Mouse (Mus musculus) liver, postnatal 0 days (tissue): ENCODE results near the gene Rsph9.

Experiments used
- CTCF ChIP-seq: sonication (generic); IDR thresholded peaks from 2 replicates; pipeline ENCODE4 v1.5.1; 2016; ENCODE audit warnings: antibody characterized with exemption, low read depth
- EP300 ChIP-seq: IDR thresholded peaks from 2 replicates; pipeline ENCODE4 v1.6.1; 2016; ENCODE audit warnings: antibody characterized with exemption, low read depth, mild to moderate bottlenecking

DNA sequence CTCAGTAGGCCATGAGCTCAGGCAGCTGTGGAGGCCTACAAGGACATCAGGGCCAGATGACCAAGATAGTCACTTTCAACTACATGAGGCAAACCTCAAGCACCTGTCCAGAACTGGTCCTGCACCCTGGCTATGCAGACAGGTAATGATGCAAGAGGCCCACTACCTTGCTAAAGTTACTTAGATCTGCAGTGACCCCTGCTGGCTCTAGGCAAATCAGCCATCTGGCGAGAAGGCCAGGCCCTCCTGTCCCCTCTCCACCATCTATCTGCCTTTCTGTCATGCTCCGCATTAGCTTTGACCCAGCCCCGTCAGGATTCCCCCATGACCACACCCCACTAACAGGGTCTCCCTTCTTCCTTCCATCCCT is 68.9 kb downstream of the Rsph9 start:
- TF ChIP-seq EP300 (no peak), CTCF (peak; percentile 76)
